Mouse (Mus musculus) ES-E14 (cell line): Measurements from ENCODE around the gene Taf11. TPM values are rescaled to one million over a fixed set of nuclear protein-coding genes. Genes with fewer than 3 reads are reported as not detected.

ENCODE experiments used
- DNase-seq: peaks from one replicate; pipeline ENCODE4 v3.0.0-alpha.2; 2013; ENCODE audit warnings: low read depth, low spot score
- H3K27ac ChIP-seq: 2 replicates; pipeline ENCODE4 v1.5.1; 2012; ENCODE audit warnings: low read depth, mild to moderate bottlenecking, low read length, moderate library complexity, mixed read lengths; ENCODE audit not compliant: poor library complexity, insufficient read depth, severe bottlenecking
- H3K36me3 ChIP-seq: 2 replicates; pipeline ENCODE4 v1.6.1; 2012; ENCODE audit warnings: mild to moderate bottlenecking, low read length, moderate library complexity, mixed read lengths; ENCODE audit not compliant: control insufficient read depth, poor library complexity, insufficient read depth, severe bottlenecking
- H3K4me1 ChIP-seq, 2 experiments: fragments of 150-350 bp in 1 of 2; sonication (generic) in 1 of 2; 2 replicates each; pipeline ENCODE4 v1.6.1; 2012; ENCODE audit warnings: low read length in 2 of 2, mild to moderate bottlenecking in 1 of 2, mixed read lengths in 1 of 2; ENCODE audit not compliant: control insufficient read depth in 2 of 2, insufficient read depth in 2 of 2, poor library complexity in 1 of 2
- H3K4me3 ChIP-seq, 2 experiments: fragments of 150-350 bp in 1 of 2; sonication (generic) in 1 of 2; 2 replicates each; pipeline ENCODE4 v1.5.1; 2012; ENCODE audit warnings: low read length in 2 of 2, low read depth in 1 of 2, mild to moderate bottlenecking in 1 of 2, mixed read lengths in 1 of 2; ENCODE audit not compliant: insufficient read depth in 1 of 2, poor library complexity in 1 of 2, severe bottlenecking in 1 of 2
- H3K9ac ChIP-seq: 2 replicates; pipeline ENCODE4 v1.6.1; 2012; ENCODE audit warnings: low read depth, mild to moderate bottlenecking, low read length, mixed read lengths; ENCODE audit not compliant: poor library complexity, insufficient read depth, severe bottlenecking
- H3K9me3 ChIP-seq: fragments of 150-350 bp; sonication (generic); 2 replicates; pipeline ENCODE4 v1.6.1; 2012; ENCODE audit warnings: low read depth, mild to moderate bottlenecking, low read length; ENCODE audit not compliant: control insufficient read depth, insufficient read depth
- CHD2 ChIP-seq: IDR thresholded peaks from 2 replicates; pipeline ENCODE4 v1.6.1; 2014; ENCODE audit warnings: mild to moderate bottlenecking, low read depth, low read length, inconsistent platforms
- HCFC1 ChIP-seq: IDR thresholded peaks from 2 replicates; pipeline ENCODE4 v1.6.1; 2012; ENCODE audit warnings: low read length, inconsistent platforms, borderline replicate concordance; ENCODE audit not compliant: insufficient read depth
- MAFK ChIP-seq: IDR thresholded peaks from 2 replicates; pipeline ENCODE4 v1.6.1; 2014; ENCODE audit warnings: mild to moderate bottlenecking, low read depth, low read length, inconsistent platforms; ENCODE audit not compliant: insufficient read depth
- ZC3H11A ChIP-seq: IDR thresholded peaks from 2 replicates; pipeline ENCODE4 v1.6.1; 2012; ENCODE audit warnings: low read depth, mild to moderate bottlenecking, inconsistent platforms, low read length, borderline replicate concordance
- ZNF384 ChIP-seq: IDR thresholded peaks from 2 replicates; pipeline ENCODE4 v1.6.1; 2012; ENCODE audit warnings: low read depth, low read length, inconsistent platforms
- in situ Hi-C, 2 experiments: fragments of 600-800 bp; cut with MboI; formaldehyde crosslinking; loops; one replicate each; pipeline ENCODE4 v1.15.1; 2025; ENCODE audit warnings: low sequenced_read_pairs in 2 of 2, inconsistent platforms in 1 of 2; ENCODE audit not compliant: unreplicated experiment in 2 of 2
- total RNA-seq: library from RNA; depleted of rRNA; stranded (reverse); fragments of 300-350 nt; gene quantifications from 2 replicates; pipeline ENCODE4 v1.2.3, GENCODE M21; 2012

Gene Taf11
- total RNA-seq, 1 experiment: 35.8 TPM

DNA sequence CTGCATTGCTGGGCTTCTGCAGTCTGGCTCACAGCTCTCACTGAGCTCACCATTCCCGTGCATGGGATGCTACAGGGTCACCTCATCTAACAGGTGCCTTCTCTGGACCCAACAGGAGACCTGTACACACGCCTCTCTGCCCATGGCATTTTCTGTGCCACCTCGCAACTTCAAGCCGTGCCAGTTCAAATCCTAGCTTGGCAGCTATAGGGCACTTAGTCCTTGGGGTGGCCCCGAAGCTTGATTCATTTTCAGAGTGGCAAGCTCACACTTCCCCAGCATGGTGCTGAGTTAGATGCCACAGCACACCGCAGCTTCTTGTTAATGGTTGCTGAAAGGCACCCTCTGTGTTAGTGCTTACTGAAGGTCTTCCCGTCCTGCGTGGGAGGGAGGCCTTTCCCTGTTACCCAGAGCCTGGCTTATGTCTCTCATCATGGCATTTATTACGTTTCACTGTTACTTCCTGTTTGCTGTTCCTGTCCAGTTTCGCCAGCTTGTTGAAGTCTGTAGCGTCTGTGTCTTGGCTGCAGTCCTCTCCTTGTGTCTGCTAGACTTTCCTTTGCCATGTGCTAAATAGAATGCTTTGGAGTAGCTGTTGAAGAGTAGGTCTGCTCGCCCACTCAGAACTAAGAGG is 28.6 kb upstream of the Taf11 start:
- H3K4me1 ChIP-seq: peaks cover 9 to 42% of the 10 kb centered on the region in 2 experiments
- in situ Hi-C loops: no loop called here
- no peak for DNase-seq
- H3K9me3 ChIP-seq: no peaks in the 10 kb centered on the region
- no peaks in the 10 kb centered on the region for H3K36me3 ChIP-seq
- TF ChIP-seq ZNF384 (no peak), MAFK (no peak), CHD2 (no peak), ZC3H11A (no peak), HCFC1 (no peak)
- H3K9ac ChIP-seq: no peak overlapping the region
- H3K4me3 ChIP-seq: no peak overlapping the region
- no peak overlapping the region for H3K27ac ChIP-seq

DNA sequence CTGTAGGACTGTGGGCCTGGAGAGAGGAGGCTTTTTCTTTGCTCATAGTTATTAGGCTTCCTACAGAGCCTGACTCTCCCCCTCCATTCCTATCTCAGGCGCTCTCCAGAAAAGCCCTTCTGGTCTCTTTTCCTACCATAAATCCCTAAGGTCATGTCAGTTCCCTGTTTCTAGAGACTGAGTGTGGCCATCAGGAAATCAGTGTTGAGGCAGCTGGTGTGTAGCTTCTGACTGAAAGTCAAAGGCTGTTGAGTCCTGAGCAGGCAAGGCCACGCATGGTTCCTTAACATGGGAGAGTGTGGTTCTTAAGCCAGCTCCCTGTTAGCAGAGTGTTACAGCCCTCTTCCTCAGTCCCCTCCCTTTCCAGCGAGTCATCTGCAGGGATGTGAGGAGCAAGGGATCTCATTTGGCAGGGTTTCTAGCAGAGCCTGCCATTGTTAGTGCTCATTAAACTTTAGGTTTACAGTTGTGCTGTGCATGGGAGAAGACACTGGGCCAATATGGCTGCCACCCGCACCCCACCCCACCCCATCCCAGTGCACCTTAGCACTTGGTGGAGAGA is 27.5 kb upstream of the Taf11 start:
- no peak for DNase-seq
- TF ChIP-seq MAFK: no peak
- TF ChIP-seq CHD2: no peak
- TF ChIP-seq ZNF384: no peak
- no peak for TF ChIP-seq HCFC1
- TF ChIP-seq ZC3H11A: no peak
- no peaks in the 10 kb centered on the region for H3K9me3 ChIP-seq
- H3K9ac ChIP-seq: no peak overlapping the region
- H3K27ac ChIP-seq: no peak overlapping the region
- H3K36me3 ChIP-seq: no peaks in the 10 kb centered on the region
- peaks cover 9 to 38% of the 10 kb centered on the region in 2 experiments for H3K4me1 ChIP-seq
- no peak overlapping the region for H3K4me3 ChIP-seq
- in situ Hi-C loops: no loop called here

DNA sequence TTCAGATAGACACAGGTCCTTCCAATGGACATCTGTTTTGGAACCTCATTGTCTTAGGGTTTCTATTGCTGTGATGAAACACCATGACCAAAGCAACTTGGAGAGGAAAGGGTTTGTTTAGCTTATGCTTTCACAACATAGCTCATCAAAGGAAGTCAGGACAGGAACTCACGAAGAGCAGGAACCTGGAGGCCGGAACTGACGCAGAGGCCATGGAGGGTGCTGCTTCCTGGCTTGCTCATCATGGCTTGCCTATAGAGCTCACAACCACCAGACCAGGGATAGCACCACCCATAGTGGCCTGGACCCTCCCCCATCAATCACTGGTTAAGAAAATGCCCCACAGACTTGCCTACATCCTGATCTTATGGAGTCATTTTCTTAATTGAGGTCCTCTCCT is 25.4 kb upstream of the Taf11 start:
- peaks cover 6 to 19% of the 10 kb centered on the region in 2 experiments; a peak in 3 of 4 replicates for H3K4me1 ChIP-seq
- TF ChIP-seq ZNF384: no peak
- TF ChIP-seq CHD2: no peak
- TF ChIP-seq HCFC1: no peak
- TF ChIP-seq MAFK: no peak
- no peak for TF ChIP-seq ZC3H11A
- no peaks in the 10 kb centered on the region for H3K36me3 ChIP-seq
- no peaks in the 10 kb centered on the region for H3K9me3 ChIP-seq
- no peak for DNase-seq
- in situ Hi-C loops: no loop called here
- H3K27ac ChIP-seq: no peak overlapping the region
- no peak overlapping the region for H3K9ac ChIP-seq
- no peak overlapping the region for H3K4me3 ChIP-seq

DNA sequence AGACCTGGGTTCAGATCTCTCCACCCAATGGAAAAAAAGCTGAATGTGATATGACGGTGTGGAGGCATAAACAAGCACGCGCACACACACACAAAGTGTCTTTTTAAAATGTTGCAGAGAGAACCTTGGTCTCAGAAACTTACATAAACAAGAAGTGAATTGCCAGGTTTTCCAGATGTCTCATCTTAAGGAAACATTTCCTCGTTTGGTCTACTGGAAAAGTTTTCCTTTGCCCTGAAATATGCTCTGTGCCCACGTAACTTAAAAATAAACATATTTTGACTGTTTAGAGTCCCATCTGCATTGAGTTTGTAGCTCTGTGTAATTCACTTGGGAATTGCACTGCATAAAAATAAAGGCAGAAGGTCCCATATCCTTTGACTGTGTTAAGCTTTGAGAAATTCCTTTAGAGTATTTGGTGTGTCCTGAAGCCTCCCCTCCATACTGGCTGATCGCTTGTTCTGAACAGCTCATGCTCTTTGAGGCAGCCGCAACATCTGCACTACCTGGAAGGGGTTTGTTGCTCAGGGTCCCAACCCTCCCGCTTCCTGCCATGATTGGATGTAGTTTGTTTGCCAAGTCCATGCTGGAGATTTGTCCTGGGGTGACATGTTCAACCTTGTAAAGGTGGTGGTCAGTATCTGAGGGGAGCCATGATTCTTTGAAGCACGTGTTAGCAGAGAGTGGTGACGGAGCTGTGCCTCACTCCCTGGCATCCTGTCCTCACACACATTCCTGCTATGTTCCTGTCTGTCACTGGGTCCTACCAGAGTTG is 24.7 kb upstream of the Taf11 start:
- no peak overlapping the region for H3K9ac ChIP-seq
- no peak for DNase-seq
- in situ Hi-C loops: no loop called here
- H3K4me1 ChIP-seq: peaks cover 4 to 18% of the 10 kb centered on the region in 2 experiments; a peak in 2 of 4 replicates
- H3K4me3 ChIP-seq: no peak overlapping the region
- no peaks in the 10 kb centered on the region for H3K9me3 ChIP-seq
- no peaks in the 10 kb centered on the region for H3K36me3 ChIP-seq
- no peak overlapping the region for H3K27ac ChIP-seq
- TF ChIP-seq CHD2 (no peak), HCFC1 (no peak), ZC3H11A (no peak), MAFK (no peak), ZNF384 (no peak)
